Mouse (Mus musculus): ENCODE results near the gene Ugt1a5.
A peak's percentile ranks its signal among the peaks of the same experiment; 100 is the strongest.
"Not testable (repeated sequence)": the region's sequence is repeated elsewhere in the genome, so short reads cannot be mapped to it uniquely, and the experiment has no call there.

The Ugt1a5 gene

GRCm38 (mm10) chr1:88165711-88166110, at the start of gene Ugt1a5:
Gene Ugt1a5, plus strand, starts transcription at chr1:88166012.
- DNase-seq (ENCODE audit: inconsistent age in 2 of 2, low spot score in 1 of 2) = no peak

GRCm38 (mm10) chr1:88120550-88120949, 45.3 kb upstream of the Ugt1a5 start:
- DNase-seq (ENCODE audit: inconsistent age in 2 of 2, low spot score in 1 of 2) = peak in 1 of 2 experiments; percentile 52

GRCm38 (mm10) chr1:88121521-88121920, 44.3 kb upstream of the Ugt1a5 start:
- DNase-seq (ENCODE audit: inconsistent age in 2 of 2, low spot score in 1 of 2) = peak in 1 of 2 experiments; percentile 67

- not testable (repeated sequence) for DNase-seq (ENCODE audit: inconsistent age in 2 of 2, low spot score in 1 of 2)
Measured at GRCm38 (mm10) chr1:88125827-88126360, 39.9 kb upstream of the Ugt1a5 start.

GRCm38 (mm10) chr1:88129091-88129490, 36.7 kb upstream of the Ugt1a5 start:
- DNase-seq (ENCODE audit: inconsistent age in 2 of 2, low spot score in 1 of 2) = peak in 1 of 2 experiments; percentile 76

GRCm38 (mm10) chr1:88130223-88130622, 35.6 kb upstream of the Ugt1a5 start:
- not testable (repeated sequence) for DNase-seq (ENCODE audit: inconsistent age in 2 of 2, low spot score in 1 of 2)

GRCm38 (mm10) chr1:88133908-88134456, 31.8 kb upstream of the Ugt1a5 start:
- DNase-seq (ENCODE audit: inconsistent age in 2 of 2, low spot score in 1 of 2) = no peak

GRCm38 (mm10) chr1:88134457-88135011, 31.3 kb upstream of the Ugt1a5 start, which contains the start of gene Ugt1a6a:
Gene Ugt1a6a, plus strand, starts transcription at chr1:88134809.
- peak; percentile 23 to 76 for DNase-seq (ENCODE audit: inconsistent age in 2 of 2, low spot score in 1 of 2)

- DNase-seq (ENCODE audit: inconsistent age in 2 of 2, low spot score in 1 of 2) = peak in 1 of 2 experiments; percentile 56
Measured at GRCm38 (mm10) chr1:88135229-88135904, 30.4 kb upstream of the Ugt1a5 start.

GRCm38 (mm10) chr1:88136646-88137045, 29.2 kb upstream of the Ugt1a5 start:
- DNase-seq (ENCODE audit: inconsistent age in 2 of 2, low spot score in 1 of 2) = no peak

- no peak for DNase-seq (ENCODE audit: inconsistent age in 2 of 2, low spot score in 1 of 2)
Measured at GRCm38 (mm10) chr1:88137264-88137663, 28.5 kb upstream of the Ugt1a5 start.

GRCm38 (mm10) chr1:88138145-88138544, 27.7 kb upstream of the Ugt1a5 start:
- no peak for DNase-seq (ENCODE audit: inconsistent age in 2 of 2, low spot score in 1 of 2)

- DNase-seq (ENCODE audit: inconsistent age in 2 of 2, low spot score in 1 of 2) = not testable (repeated sequence)
Measured at GRCm38 (mm10) chr1:88140492-88140891, 25.3 kb upstream of the Ugt1a5 start.

- DNase-seq (ENCODE audit: inconsistent age in 2 of 2, low spot score in 1 of 2) = peak; percentile 23 to 71
Measured at GRCm38 (mm10) chr1:88143966-88144675, 21.7 kb upstream of the Ugt1a5 start.

GRCm38 (mm10) chr1:88145278-88145677, 20.5 kb upstream of the Ugt1a5 start:
- DNase-seq (ENCODE audit: inconsistent age in 2 of 2, low spot score in 1 of 2) = peak in 1 of 2 experiments; percentile 59

- DNase-seq (ENCODE audit: inconsistent age in 2 of 2, low spot score in 1 of 2) = peak in 1 of 2 experiments; percentile 48
Measured at GRCm38 (mm10) chr1:88150133-88150532, 15.7 kb upstream of the Ugt1a5 start.

GRCm38 (mm10) chr1:88158430-88158829, 7.4 kb upstream of the Ugt1a5 start:
- peak in 1 of 2 experiments; percentile 34 for DNase-seq (ENCODE audit: inconsistent age in 2 of 2, low spot score in 1 of 2)

GRCm38 (mm10) chr1:88172190-88172589, 6.4 kb downstream of the Ugt1a5 start:
- DNase-seq (ENCODE audit: inconsistent age in 2 of 2, low spot score in 1 of 2) = peak in 1 of 2 experiments; percentile 32

GRCm38 (mm10) chr1:88179657-88180056, 13.8 kb downstream of the Ugt1a5 start:
- no peak for DNase-seq (ENCODE audit: inconsistent age in 2 of 2, low spot score in 1 of 2)

- no peak for DNase-seq (ENCODE audit: inconsistent age in 2 of 2, low spot score in 1 of 2)
Measured at GRCm38 (mm10) chr1:88186325-88186935, 20.6 kb downstream of the Ugt1a5 start.

GRCm38 (mm10) chr1:88192136-88192535, 26.3 kb downstream of the Ugt1a5 start:
- no peak for DNase-seq (ENCODE audit: inconsistent age in 2 of 2, low spot score in 1 of 2)
